Mouse (Mus musculus) left cerebral cortex, postnatal 14 days (tissue): ENCODE measurements at regions not wholly inside any gene's neighbourhood (a gene's known extent, or its start where the extent isn't known, plus 50 kb on each side); places are given as distances from the start of the nearest gene placed in this dataset.

Source experiments
- DNase-seq, 2 experiments: peaks; one replicate each; pipeline ENCODE4 v3.0.0; 2021 to 2022; ENCODE audit warnings: low spot score in 2 of 2, mixed read lengths in 1 of 2
- intact Hi-C: fragments of 180-260 bp; cut with DNase I; formaldehyde crosslinking; loops from one replicate; pipeline ENCODE4 v1.15.1; 2025

DNA sequence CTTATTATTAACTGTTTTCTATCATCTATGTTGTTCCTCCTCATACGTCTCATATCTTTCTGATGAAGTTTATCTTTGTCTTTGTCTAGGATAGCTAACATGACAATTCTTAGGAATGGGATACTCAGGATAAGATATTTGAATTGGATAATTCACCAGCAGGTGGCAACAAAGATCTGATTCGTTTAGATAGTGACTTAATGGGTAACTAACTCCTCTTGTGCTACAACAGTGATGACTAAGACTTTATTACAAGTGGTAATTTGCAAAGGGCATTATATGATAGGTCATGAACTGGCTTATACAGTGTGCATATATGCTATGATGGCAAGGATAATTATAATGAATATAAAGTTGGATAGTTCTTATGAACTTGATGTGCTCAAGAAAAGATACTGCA lies 1207.9 kb downstream of the Nxph1 start:
- intact Hi-C loops = loop anchor here (10.0 kb wide), 1 partner anchor 1129 kb away; no protein-coding TSS in a partner anchor
- peak; percentile 3 to 7 for DNase-seq

DNA sequence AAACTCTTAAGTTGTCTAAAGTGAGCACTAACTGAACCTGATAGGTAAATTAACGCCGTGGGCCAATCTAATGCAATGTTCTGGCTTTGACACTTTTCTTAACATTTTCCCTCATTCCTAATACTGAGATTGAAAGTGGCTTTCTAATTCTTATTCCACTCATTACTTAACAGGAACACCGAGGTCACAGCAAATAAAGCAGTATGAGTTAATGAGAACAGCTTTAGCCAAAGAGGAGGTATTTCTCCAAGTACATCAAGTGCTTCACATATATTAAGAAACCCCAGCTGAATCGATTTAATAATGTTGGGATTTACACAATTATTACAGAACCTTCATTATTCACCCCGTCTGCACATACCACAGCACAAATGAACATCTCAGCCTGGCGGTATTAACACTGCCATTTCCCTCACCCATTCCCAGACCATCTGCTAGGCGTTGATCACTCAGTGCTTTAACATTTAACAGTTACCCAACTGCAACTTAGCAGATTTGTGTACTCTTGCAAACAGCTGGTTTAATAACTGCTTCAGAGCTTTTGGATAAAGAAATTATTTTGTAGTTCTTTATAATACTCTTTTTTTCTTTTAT lies 1233.5 kb downstream of the Nxph1 start:
- no peak for DNase-seq
- intact Hi-C loops = no loop called here

DNA sequence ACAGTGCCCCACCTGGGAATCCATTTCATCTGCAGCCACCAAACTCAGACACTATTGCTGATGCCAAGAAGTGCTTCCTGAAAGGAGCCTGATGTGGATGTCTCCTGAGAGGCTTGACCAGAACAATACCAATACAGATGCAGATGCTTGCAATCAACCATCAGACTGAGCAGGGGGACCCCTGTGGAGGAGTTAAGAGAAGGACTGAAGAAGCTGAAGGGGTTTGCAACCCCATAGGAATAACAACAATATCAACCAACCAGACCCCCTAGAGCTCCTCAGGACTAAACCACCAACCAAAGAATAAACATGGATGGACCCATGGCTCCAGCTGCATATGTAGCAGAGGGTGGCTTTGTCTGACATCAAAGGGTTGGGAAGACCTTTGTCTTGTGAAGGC lies 1237.7 kb downstream of the Nxph1 start:
- DNase-seq = no peak
- intact Hi-C loops = no loop called here
